Mouse (Mus musculus) heart, postnatal 0 days (tissue): ENCODE results near the gene Mob3b.

Source experiments
- CTCF ChIP-seq: IDR thresholded peaks from 2 replicates; pipeline ENCODE4 v1.5.1; 2016; ENCODE audit warnings: antibody characterized with exemption, control low read depth, low read depth
- EP300 ChIP-seq: IDR thresholded peaks from 2 replicates; pipeline ENCODE4 v1.6.1; 2016; ENCODE audit warnings: antibody characterized with exemption, low read depth

DNA sequence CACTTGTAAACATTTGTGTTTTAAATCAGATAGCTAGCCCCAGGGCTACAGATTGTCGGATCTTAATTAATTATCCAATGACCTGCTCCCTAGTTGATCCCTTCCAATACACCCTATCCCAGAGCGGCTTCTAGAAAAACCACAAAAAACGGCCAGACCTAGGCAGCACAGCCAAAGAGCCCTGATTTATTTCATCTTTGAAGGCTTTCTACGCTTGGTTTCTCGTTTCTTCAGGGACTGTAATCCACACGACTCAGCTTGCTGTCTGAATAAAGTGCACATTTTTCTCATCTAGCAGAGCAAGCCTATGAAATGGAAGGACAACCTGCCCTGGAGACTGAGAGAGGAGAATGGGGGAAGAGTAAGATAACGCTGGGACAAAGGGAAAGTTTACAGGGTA lies 56.1 kb downstream of the Mob3b start:
- TF ChIP-seq CTCF (no peak), EP300 (no peak)
